Comparison of ENCODE assay signal across 11 mouse cellular contexts in genomic region chr3:96195616-96196313, GRCm38 (mm10). TPM values are rescaled to one million over a fixed set of nuclear protein-coding genes. Genes with fewer than 3 reads are reported as not detected.
DNase-seq lines count a peak whose midpoint lies in the region; ATAC-seq lines count a peak whose summit lies in the region.
"Had no signal": no experiment of that assay in that cellular context is flagged by ENCODE, and none has a peak within 500 bp of the region (broad histone marks: within the 10 kb centered on the region; RNA-seq: fewer than 3 reads in every experiment).

No protein-coding gene starts in this region.

- H3K27ac ChIP-seq in forebrain, embryonic 12.5 days: no peak overlapping the region
- no peak overlapping the region for H3K27ac ChIP-seq in forebrain, embryonic 11.5 days (ENCODE audit: low read depth, low read length)
- no peak overlapping the region for H3K27ac ChIP-seq in neural tube, embryonic 15.5 days (replicated peaks)
- H3K27ac ChIP-seq: macrophage had no signal

- peaks cover 4% of the 10 kb centered on the region; the same call in 1 of the 2 replicates for H3K36me3 ChIP-seq in forebrain, embryonic 12.5 days (replicated peaks)
- no peaks in the 10 kb centered on the region for H3K36me3 ChIP-seq in forebrain, embryonic 11.5 days (ENCODE audit: control insufficient read depth, insufficient read depth, low read length)
- peaks cover 47% of the 10 kb centered on the region for H3K36me3 ChIP-seq in neural tube, embryonic 15.5 days

- peaks cover 10% of the 10 kb centered on the region for H3K27me3 ChIP-seq in forebrain, embryonic 12.5 days
- H3K27me3 ChIP-seq in forebrain, embryonic 11.5 days (ENCODE audit: control insufficient read depth, insufficient read depth, low read length): no peaks in the 10 kb centered on the region
- H3K27me3 ChIP-seq in neural tube, embryonic 15.5 days (replicated peaks): no peaks in the 10 kb centered on the region; the same call in 1 of the 2 replicates
- H3K27me3 ChIP-seq: CH12.LX had no signal

- peaks cover 14% of the 10 kb centered on the region for H3K4me1 ChIP-seq in forebrain, embryonic 12.5 days
- H3K4me1 ChIP-seq in forebrain, embryonic 11.5 days (replicated peaks; ENCODE audit: control insufficient read depth, insufficient read depth, low read length): peaks cover 7% of the 10 kb centered on the region
- H3K4me1 ChIP-seq in neural tube, embryonic 15.5 days: peaks cover 16% of the 10 kb centered on the region

- no peak overlapping the region for H3K9ac ChIP-seq in forebrain, embryonic 12.5 days
- no peak overlapping the region for H3K9ac ChIP-seq in forebrain, embryonic 11.5 days (ENCODE audit: low read length)
- no peak overlapping the region; the same call in 1 of the 2 replicates for H3K9ac ChIP-seq in neural tube, embryonic 15.5 days (replicated peaks)

- H3K4me2 ChIP-seq in forebrain, embryonic 12.5 days: peak overlapping the region; percentile 94; the same call in 1 of the 2 replicates
- no peak overlapping the region for H3K4me2 ChIP-seq in forebrain, embryonic 11.5 days (ENCODE audit: low read depth, low read length, severe bottlenecking)
- H3K4me2 ChIP-seq in neural tube, embryonic 15.5 days: peak overlapping the region; percentile 99

- no peak overlapping the region for H3K4me3 ChIP-seq in forebrain, embryonic 12.5 days (replicated peaks)
- no peak overlapping the region for H3K4me3 ChIP-seq in forebrain, embryonic 11.5 days (ENCODE audit: low read depth, low read length)
- peak overlapping the region; percentile 77; the same call in 1 of the 2 replicates for H3K4me3 ChIP-seq in neural tube, embryonic 15.5 days (replicated peaks)

- DNase-seq in forebrain, embryonic 11.5 days (ENCODE audit: low spot score): no peak
- DNase-seq in right cerebral cortex, postnatal 4 days: peak; percentile 54
- no peak for DNase-seq in right cerebral cortex, postnatal 14 days
- peak; percentile 27 for DNase-seq in induced T-regulatory cell, adult 2 months (ENCODE audit: low read depth)
- no peak for DNase-seq in embryo, embryonic 10.5 days (ENCODE audit: low spot score)
- DNase-seq in adrenal gland, adult 8-10 months: no peak
- DNase-seq: adrenal gland, adult 2 months had no signal

- H3K9me3 ChIP-seq in forebrain, embryonic 12.5 days: peaks cover 4% of the 10 kb centered on the region; the same call in 1 of the 2 replicates
- no peaks in the 10 kb centered on the region for H3K9me3 ChIP-seq in forebrain, embryonic 11.5 days (ENCODE audit: control insufficient read depth, low read length)
- H3K9me3 ChIP-seq in neural tube, embryonic 15.5 days (replicated peaks): no peaks in the 10 kb centered on the region

- WGBS in forebrain, embryonic 12.5 days: 94% methylated on average over 11 of the region's 11 CpGs
- WGBS in forebrain, embryonic 11.5 days: 89% methylated on average over 11 of the region's 11 CpGs
- 93% methylated on average over 11 of the region's 11 CpGs for WGBS in neural tube, embryonic 15.5 days

- ATAC-seq in forebrain, embryonic 12.5 days (ENCODE audit: low FRiP score): no peak
- no peak for ATAC-seq in forebrain, embryonic 11.5 days (replicated peaks; ENCODE audit: low FRiP score)
- no peak for ATAC-seq in neural tube, embryonic 15.5 days (ENCODE audit: low FRiP score)

RNA-seq across cellular contexts. Expression of gene Sv2a, which starts 14.8 kb away (rescaled TPM):
- polyA plus RNA-seq in forebrain, embryonic 12.5 days (2016; fragmentation: Nextera tagmentation; extraction: Ambion mirVana): 22.9 and 24.3 TPM in 2 replicates
- polyA plus RNA-seq in forebrain, embryonic 11.5 days (2014; fragmentation: Nextera tagmentation; extraction: Ambion mirVana): 8.2 and 9.0 TPM in 2 replicates
- 110 and 136 TPM in 2 replicates for polyA plus RNA-seq in neural tube, embryonic 15.5 days (2015; fragmentation: Nextera tagmentation; extraction: Ambion mirVana)
- 10 to 100 TPM in 3 of 4 experiments, 1 to 10 TPM in 1; 9.4 to 16.7 (median 13.6) TPM for total RNA-seq in adrenal gland, adult 8-10 months (2022)

RNA-seq across cellular contexts. Expression of gene Sf3b4, which starts 23.6 kb away (rescaled TPM):
- 185 and 201 TPM in 2 replicates for polyA plus RNA-seq in forebrain, embryonic 12.5 days (2016; fragmentation: Nextera tagmentation; extraction: Ambion mirVana)
- 230 and 253 TPM in 2 replicates for polyA plus RNA-seq in forebrain, embryonic 11.5 days (2014; fragmentation: Nextera tagmentation; extraction: Ambion mirVana)
- polyA plus RNA-seq in neural tube, embryonic 15.5 days (2015; fragmentation: Nextera tagmentation; extraction: Ambion mirVana): 127 and 150 TPM in 2 replicates
- total RNA-seq in adrenal gland, adult 8-10 months (2022): 10 to 100 TPM; 46.8 to 59.3 (median 50.8) TPM

RNA-seq across cellular contexts. Expression of gene Bola1, which starts 23.7 kb away (rescaled TPM):
- polyA plus RNA-seq in forebrain, embryonic 12.5 days (2016; fragmentation: Nextera tagmentation; extraction: Ambion mirVana): 72.2 and 77.9 TPM in 2 replicates
- polyA plus RNA-seq in forebrain, embryonic 11.5 days (2014; fragmentation: Nextera tagmentation; extraction: Ambion mirVana): 75.7 and 83.7 TPM in 2 replicates
- polyA plus RNA-seq in neural tube, embryonic 15.5 days (2015; fragmentation: Nextera tagmentation; extraction: Ambion mirVana): 53.9 and 58.6 TPM in 2 replicates
- total RNA-seq in adrenal gland, adult 8-10 months (2022): 10 to 100 TPM; 24.2 to 48.0 (median 33.0) TPM

RNA-seq across cellular contexts. Expression of gene Hist2h2ab, which starts 23.9 kb away (rescaled TPM):
- polyA plus RNA-seq in forebrain, embryonic 12.5 days (2016; fragmentation: Nextera tagmentation; extraction: Ambion mirVana): 1.1 and 1.7 TPM in 2 replicates
- 0.71 TPM in 1 of 2 replicates, not detected in the other for polyA plus RNA-seq in forebrain, embryonic 11.5 days (2014; fragmentation: Nextera tagmentation; extraction: Ambion mirVana)
- polyA plus RNA-seq in neural tube, embryonic 15.5 days (2015; fragmentation: Nextera tagmentation; extraction: Ambion mirVana): 0.47 TPM in 1 of 2 replicates, not detected in the other
- total RNA-seq in adrenal gland, adult 8-10 months (2022): 1 to 10 TPM; 4.8 to 9.2 (median 9.0) TPM
- polyA plus RNA-seq: macrophage had no signal

RNA-seq across cellular contexts. Expression of gene Hist2h2ac, which starts 24.9 kb away (rescaled TPM):
- polyA plus RNA-seq in forebrain, embryonic 12.5 days (2016; fragmentation: Nextera tagmentation; extraction: Ambion mirVana): 13.8 and 14.0 TPM in 2 replicates
- 16.5 and 18.7 TPM in 2 replicates for polyA plus RNA-seq in forebrain, embryonic 11.5 days (2014; fragmentation: Nextera tagmentation; extraction: Ambion mirVana)
- polyA plus RNA-seq in neural tube, embryonic 15.5 days (2015; fragmentation: Nextera tagmentation; extraction: Ambion mirVana): 0.72 and 3.5 TPM in 2 replicates
- total RNA-seq in adrenal gland, adult 8-10 months (2022): 10 to 100 TPM; 53.1 to 90.6 (median 58.9) TPM
- polyA plus RNA-seq: macrophage had no signal

Comparison
In these comparisons a context has a peak if more than half of its experiments do, and no peak if none do; other contexts are left out.
1. DNase-seq: peak in right cerebral cortex, postnatal 4 days (single experiment) and induced T-regulatory cell, adult 2 months (single experiment); none in forebrain, embryonic 11.5 days (single experiment), right cerebral cortex, postnatal 14 days (single experiment), embryo, embryonic 10.5 days (single experiment) and adrenal gland, adult 8-10 months (single experiment).